Mouse (Mus musculus) heart, postnatal 25 days (tissue): ENCODE results near the gene Hist1h3h. TPM values are rescaled to one million over a fixed set of nuclear protein-coding genes. Genes with fewer than 3 reads are reported as not detected.
"Not testable (repeated sequence)": the region's sequence is repeated elsewhere in the genome, so short reads cannot be mapped to it uniquely, and the experiment has no call there.

Source experiments
- DNase-seq: peaks from one replicate; pipeline ENCODE4 v3.0.0; 2022; ENCODE audit warnings: low spot score
- intact Hi-C: fragments of 180-260 bp; cut with DNase I; formaldehyde crosslinking; loops from one replicate; pipeline ENCODE4 v1.15.1; 2025
- microRNA-seq: library from miRNA; unstranded; fragments of <30 nt; microRNA quantifications from one replicate; pipeline ENCODE4 v1.2.0, GENCODE M21; 2022
- total RNA-seq, 2 experiments: library from RNA; stranded (reverse); gene quantifications; 2 replicates each; pipeline ENCODE4 v1.2.3; 2021

Gene Hist1h3h
- total RNA-seq, 2 experiments from 2014 or later: 16.8 to 25.9 TPM

- intact Hi-C loops: loop anchor here (5.0 to 10.0 kb wide), 3 partner anchors 1833 to 2000 kb away; partner anchors contain the start of genes Hist1h2ab, Hist1h2ac, Hist1h2bc and Hist1h3b
- not testable (repeated sequence) for DNase-seq
These were observed 37.0 kb downstream of the Hist1h3h start for GRCm38 (mm10) chr13:21754294-21755001.

- no peak for DNase-seq
- intact Hi-C loops: loop anchor here (5.0 to 10.0 kb wide), 3 partner anchors 1832 to 1999 kb away; partner anchors contain the start of genes Hist1h2ab, Hist1h2ac, Hist1h2bc and Hist1h3b
These were observed 38.2 kb downstream of the Hist1h3h start for GRCm38 (mm10) chr13:21755707-21756106.

Small RNAs within 50 kb of the gene (microRNA-seq; reads per million reads assigned to microRNA genes)
- not detected for gene Gm44357
- gene Gm44367: not detected
- not detected for gene Gm44454

Other genes with a start within 250 kb of the Hist1h3h start
- under 1 TPM; 0.39 to 0.75 TPM for gene Nkapl, start 249.2 kb upstream of the Hist1h3h start, total RNA-seq
- 1 to 10 TPM; 1.3 to 1.6 TPM for gene Zkscan4, start 238.8 kb upstream of the Hist1h3h start, total RNA-seq
- not detected for gene Gm10065, start 238.2 kb upstream of the Hist1h3h start, total RNA-seq
- gene AK157302, start 222.4 kb upstream of the Hist1h3h start, total RNA-seq: 10 to 100 TPM; 26.8 TPM
- gene Gm11273, start 216.2 kb upstream of the Hist1h3h start, total RNA-seq: 100 to 1,000 TPM; 251 to 252 TPM
- gene Zkscan8, start 186.5 kb upstream of the Hist1h3h start, total RNA-seq: 10 to 100 TPM; 10.5 to 11.1 TPM
- not detected for gene Olfr1366, start 174.9 kb upstream of the Hist1h3h start, total RNA-seq
- gene Olfr1535, start 157.8 kb upstream of the Hist1h3h start, total RNA-seq: not detected
- not detected for gene Olfr1364, start 135.9 kb upstream of the Hist1h3h start, total RNA-seq
- not detected for gene Olfr1362, start 103.6 kb upstream of the Hist1h3h start, total RNA-seq
- gene Olfr11, start 75.1 kb upstream of the Hist1h3h start, total RNA-seq: not detected
- gene Olfr1361, start 54.3 kb upstream of the Hist1h3h start, total RNA-seq: not detected
- gene Olfr1360, start 40.3 kb upstream of the Hist1h3h start, total RNA-seq: not detected
- gene Olfr1359, start 19.5 kb upstream of the Hist1h3h start, total RNA-seq: not detected
- gene Hist1h2bl, start 1.5 kb upstream of the Hist1h3h start, total RNA-seq: 10 to 100 TPM; 19.7 to 24.0 TPM
- gene Hist1h2ai, start 1.2 kb upstream of the Hist1h3h start, total RNA-seq: 10 to 100 TPM in 1 of 2 experiments, not detected in 1; 17.9 TPM
- 1 to 10 TPM; 5.5 to 6.1 TPM for gene Hist1h2bm, start 4.4 kb downstream of the Hist1h3h start, total RNA-seq
- 1 to 10 TPM; 4.2 to 6.9 TPM for gene Hist1h4j, start 17.4 kb downstream of the Hist1h3h start, total RNA-seq
- 10 to 100 TPM; 46.4 to 87.7 TPM for gene Hist1h4k, start 32.8 kb downstream of the Hist1h3h start, total RNA-seq
- 10 to 100 TPM in 1 of 2 experiments, 1 to 10 TPM in 1; 5.7 to 11.4 TPM for gene Hist1h2ak, start 36.2 kb downstream of the Hist1h3h start, total RNA-seq
- gene Hist1h2bn, start 36.5 kb downstream of the Hist1h3h start, total RNA-seq: 10 to 100 TPM; 10.2 to 16.5 TPM
- gene Hist1h1b, start 63.0 kb downstream of the Hist1h3h start, total RNA-seq: 1 to 10 TPM; 8.0 to 9.9 TPM
- 10 to 100 TPM; 21.5 to 29.2 TPM for gene Hist1h3i, start 65.7 kb downstream of the Hist1h3h start, total RNA-seq
- under 1 TPM; 0.84 to 0.94 TPM for gene Hist1h2an, start 69.6 kb downstream of the Hist1h3h start, total RNA-seq
- gene Hist1h2bp, start 69.8 kb downstream of the Hist1h3h start, total RNA-seq: 1 to 10 TPM; 6.4 to 6.8 TPM
- gene Hist1h2bq, start 92.5 kb downstream of the Hist1h3h start, total RNA-seq: 10 to 100 TPM; 35.4 to 36.4 TPM
- gene Hist1h2ao, start 92.8 kb downstream of the Hist1h3h start, total RNA-seq: not detected
- 10 to 100 TPM; 55.1 to 84.9 TPM for gene Hist1h4m, start 94.1 kb downstream of the Hist1h3h start, total RNA-seq
- 10 to 100 TPM; 13.5 to 14.9 TPM for gene Hist1h4n, start 114.5 kb downstream of the Hist1h3h start, total RNA-seq
- 10 to 100 TPM; 21.9 to 30.1 TPM for gene Hist1h2ap, start 115.8 kb downstream of the Hist1h3h start, total RNA-seq
- 10 to 100 TPM; 35.6 to 36.4 TPM for gene Hist1h2br, start 116.1 kb downstream of the Hist1h3h start, total RNA-seq
- under 1 TPM; 0.56 to 0.68 TPM for gene Zfp184, start 227.4 kb downstream of the Hist1h3h start, total RNA-seq